Mouse (Mus musculus): ENCODE measurements around the gene Lat.
"Not testable (repeated sequence)": the region's sequence is repeated elsewhere in the genome, so short reads cannot be mapped to it uniquely, and the experiment has no call there.

Lat gene

DNA sequence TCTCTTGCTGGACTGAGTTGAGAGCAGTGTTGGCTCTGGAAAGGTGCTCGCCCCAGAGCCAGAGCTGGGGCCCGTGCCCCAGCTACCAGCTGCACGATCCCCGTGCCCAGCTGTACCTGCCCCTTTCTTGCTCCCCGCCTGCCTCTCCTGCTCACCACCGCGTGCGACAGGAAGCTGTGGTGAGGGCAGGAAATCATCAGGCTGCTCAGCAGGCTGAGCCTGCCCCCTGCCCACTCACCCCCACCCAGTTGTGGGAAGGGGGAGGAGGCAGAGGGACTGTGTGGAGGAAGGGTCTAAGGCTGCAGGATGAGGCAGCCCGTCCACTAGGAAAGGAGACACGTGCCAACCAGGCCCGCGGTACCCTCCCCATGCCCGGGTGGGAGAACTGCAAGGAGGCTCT, at the start of gene Lat:
Lat (minus strand) TSS at position 178 of the 400 bp plus-strand sequence.
- peak; percentile 68 to 77 for DNase-seq (ENCODE audit: low spot score in 2 of 2)

DNA sequence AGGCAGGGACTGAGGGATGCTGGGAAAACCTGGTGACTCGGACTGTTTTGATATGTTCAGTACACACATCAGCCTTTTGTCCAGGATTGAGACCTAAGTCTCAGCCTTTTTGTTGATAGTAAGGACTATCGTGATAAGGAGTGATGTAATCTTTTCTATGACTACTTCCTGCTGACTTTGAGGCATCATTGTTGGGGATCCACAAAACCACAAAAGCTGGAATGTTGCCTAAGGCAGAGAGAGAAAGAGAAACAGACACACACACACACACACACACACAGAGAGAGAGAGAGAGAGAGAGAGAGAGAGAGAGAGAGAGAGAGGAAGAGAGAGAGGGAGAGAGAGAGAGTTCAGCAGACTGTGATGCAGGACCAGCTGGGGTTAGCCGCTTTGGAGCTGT, 49.1 kb upstream of the Lat start:
- DNase-seq (ENCODE audit: low spot score in 2 of 2), result no peak

DNA sequence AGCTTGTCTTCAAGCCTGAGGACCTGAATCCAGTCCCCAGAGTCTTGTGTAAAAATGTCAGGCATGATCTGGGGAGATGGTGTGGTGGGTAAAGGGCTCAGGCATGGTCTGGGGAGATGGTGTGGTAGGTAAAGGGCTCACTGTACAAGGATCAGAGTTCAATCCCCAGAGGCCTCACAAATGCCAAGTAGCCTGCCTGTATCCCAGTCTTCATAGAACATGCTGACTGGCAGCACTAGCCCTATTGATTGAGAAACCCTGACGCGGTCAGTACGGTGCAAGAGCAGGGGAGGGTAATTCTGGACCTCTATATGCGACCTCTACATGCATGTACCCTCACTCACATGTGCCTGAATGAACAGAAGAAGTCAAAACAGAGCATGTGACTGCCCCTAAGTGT, 48.2 kb upstream of the Lat start:
- DNase-seq (ENCODE audit: low spot score in 2 of 2), result no peak

DNA sequence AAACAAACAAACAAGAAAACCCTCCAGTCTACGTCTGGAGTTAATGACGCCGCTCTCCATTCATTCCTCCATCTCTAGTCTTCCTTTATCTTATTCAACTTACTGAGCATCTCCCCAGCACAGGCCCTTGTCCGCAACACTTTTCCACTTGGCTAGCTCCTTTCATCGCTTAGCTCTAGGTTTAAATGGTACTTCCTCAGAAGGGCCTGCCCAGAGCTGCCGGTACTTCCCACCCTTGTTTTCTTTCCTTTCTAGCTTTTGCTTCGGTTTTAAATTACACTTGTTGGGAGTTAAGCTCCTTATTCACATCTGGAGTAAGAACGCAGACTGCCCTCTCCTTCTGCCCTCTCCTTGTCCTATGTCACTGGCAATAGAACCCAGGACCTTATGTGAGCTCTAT, 47.7 kb upstream of the Lat start:
- peak in 1 of 2 experiments; percentile 49 for DNase-seq (ENCODE audit: low spot score in 2 of 2)

DNA sequence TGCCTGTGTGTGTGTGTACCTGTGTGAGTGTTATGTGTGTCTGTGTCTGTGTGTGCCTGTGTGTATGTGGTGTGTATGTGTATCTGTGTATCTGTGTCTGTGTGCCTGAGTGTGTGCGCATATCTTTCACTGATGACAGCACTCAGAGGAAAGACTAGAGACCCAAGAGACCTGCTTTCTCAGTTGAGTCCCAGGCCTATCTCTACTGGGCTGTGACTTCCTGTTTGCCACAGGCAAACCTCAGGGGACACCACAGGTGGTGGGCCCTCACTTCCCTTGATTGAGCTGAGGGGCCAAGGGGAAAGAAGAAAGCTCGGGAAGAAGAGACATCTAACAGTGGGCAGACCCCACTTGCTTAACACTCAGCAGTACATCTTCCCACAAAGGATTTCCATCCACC, 47.2 kb upstream of the Lat start:
- DNase-seq (ENCODE audit: low spot score in 2 of 2), result peak in 1 of 2 experiments; percentile 73

DNA sequence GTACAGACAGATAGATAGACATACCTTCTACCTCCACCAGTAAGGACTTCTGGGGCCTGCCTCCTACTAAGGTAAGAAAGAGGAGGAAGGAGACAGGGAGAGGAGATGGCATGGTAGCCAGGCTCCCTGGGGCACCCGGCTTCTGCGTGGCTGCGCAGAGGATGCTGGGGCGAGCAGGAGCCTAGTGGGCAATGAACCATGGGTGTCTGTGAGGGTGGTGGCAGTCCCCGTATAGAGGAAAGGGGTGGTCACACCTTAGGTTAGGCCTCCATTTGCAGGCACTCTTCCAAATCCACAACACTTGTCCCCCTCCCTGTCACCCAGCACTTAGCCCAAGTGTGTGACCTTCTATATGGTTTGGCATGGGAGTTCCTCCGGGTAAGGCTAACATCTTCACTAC, 45.4 kb upstream of the Lat start, which contains the start of gene Cd19:
Cd19 (minus strand) TSS at position 165 of the 400 bp plus-strand sequence.
- DNase-seq (ENCODE audit: low spot score in 2 of 2), result peak in 1 of 2 experiments; percentile 51

DNA sequence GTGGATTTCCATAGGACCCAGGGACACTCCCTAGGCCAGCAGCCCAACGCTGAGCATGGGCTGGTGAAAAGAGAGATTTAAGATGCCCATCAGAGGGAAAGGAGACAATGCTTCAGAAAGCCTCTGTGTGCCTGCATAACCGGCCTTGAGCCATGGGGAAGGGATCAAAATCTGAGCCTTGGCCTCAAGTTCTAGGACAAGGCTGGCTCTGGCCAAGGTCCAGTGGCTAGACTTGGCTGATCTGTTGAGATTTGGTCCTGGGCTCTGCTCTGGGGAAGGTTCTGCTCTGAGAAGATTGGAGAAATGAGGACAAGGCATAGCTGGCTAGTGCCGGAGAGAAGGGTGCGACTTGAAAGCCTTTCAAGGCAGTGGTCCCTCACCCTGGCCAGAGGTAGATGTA, 41.7 kb upstream of the Lat start:
- no peak for DNase-seq (ENCODE audit: low spot score in 2 of 2)

DNA sequence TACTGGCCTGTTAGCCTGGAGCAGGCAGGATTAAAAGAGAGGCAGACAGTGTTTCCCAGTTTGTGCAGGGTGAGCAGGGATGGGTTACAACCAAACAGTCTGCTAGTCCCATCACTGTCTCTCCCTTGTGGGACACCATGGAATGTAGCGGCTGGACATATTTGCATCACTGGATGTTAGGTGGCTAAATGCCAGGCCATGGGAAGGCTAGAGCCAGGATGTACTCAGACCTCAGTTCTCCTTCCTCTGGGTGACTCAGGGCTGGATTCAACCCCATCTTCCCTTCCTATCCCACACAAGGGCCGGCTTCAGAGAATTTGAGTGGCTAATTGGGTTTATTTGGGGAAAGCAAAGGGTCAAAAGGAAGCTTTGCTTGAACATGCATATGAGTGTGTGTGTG, 39.3 kb upstream of the Lat start:
- no peak for DNase-seq (ENCODE audit: low spot score in 2 of 2)

DNA sequence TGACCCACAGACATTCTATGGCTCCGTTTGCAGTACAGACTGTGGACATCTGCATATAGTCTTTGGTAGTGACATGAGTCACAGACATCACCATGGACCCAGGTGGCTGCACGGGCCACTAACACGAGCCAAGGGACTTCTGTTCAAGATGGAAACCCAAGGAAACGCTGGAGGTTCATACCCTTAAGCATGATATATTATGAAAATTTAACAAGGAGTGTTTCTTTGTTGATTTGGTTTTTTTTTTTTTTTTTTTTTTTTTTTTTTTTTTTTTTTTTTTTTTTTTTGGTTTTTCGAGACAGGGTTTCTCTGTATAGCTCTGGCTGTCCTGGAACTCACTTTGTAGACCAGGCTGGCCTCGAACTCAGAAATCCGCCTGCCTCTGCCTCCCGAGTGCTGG, 33.1 kb upstream of the Lat start:
- DNase-seq (ENCODE audit: low spot score in 2 of 2), result not testable (repeated sequence)

DNA sequence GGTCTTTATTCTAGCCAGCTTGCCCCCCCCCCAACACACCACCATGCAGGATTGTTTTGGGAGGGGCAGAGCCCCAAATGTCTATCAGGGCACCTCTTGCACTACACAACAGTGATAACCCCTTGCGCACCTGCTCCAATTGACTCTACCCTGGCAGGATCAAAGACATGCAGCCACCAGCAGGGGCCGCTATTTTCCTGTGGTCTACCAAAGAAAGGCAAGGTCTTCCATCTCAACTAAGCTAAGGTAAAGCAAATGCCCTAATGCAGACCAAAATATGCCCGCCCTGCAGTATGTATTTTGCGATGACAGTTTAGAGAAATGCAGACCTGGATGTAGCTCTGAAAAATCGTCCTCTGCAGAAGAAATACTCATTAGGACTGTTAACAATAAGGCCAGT, 30.2 kb upstream of the Lat start:
- DNase-seq (ENCODE audit: low spot score in 2 of 2), result peak; percentile 83 to 90

DNA sequence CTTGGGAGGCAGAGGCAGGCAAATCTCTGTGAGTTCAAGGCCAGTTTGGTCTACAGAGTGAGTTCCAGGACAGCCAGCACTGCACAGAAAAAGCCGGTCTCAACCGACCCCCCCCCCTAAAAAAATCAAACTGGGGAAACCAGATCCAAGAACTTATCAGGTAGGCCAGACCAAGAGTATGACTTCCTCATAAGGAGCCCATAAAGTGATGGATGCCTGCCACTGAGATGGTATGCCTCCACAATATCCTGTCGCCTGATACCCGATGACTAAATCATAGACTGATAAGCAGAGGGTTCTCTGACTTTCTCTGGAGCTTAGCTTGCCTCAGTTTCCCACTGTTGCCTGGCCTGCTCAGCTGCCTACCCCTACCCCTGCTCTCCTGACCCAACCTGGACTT, 28.5 kb upstream of the Lat start:
- DNase-seq (ENCODE audit: low spot score in 2 of 2), result no peak

DNA sequence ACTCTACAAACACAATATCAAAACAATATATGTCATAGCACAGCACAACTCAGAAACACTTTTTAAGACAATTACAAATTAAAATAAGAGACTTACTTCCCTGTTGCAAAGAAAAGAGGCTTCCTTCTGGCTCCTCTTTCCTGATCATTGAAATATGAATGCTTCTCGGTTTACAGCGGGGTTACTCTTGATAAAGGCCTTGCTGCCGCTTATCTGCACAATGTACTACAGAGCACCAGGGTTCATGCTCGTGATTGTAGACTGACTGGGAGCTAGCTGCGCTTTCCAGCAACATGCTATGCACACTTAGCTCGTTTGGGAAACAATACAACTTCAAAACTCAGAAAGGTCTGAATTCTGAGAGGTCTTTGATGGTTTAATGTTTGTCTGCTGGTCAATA, 27.9 kb upstream of the Lat start:
- no peak for DNase-seq (ENCODE audit: low spot score in 2 of 2)

DNA sequence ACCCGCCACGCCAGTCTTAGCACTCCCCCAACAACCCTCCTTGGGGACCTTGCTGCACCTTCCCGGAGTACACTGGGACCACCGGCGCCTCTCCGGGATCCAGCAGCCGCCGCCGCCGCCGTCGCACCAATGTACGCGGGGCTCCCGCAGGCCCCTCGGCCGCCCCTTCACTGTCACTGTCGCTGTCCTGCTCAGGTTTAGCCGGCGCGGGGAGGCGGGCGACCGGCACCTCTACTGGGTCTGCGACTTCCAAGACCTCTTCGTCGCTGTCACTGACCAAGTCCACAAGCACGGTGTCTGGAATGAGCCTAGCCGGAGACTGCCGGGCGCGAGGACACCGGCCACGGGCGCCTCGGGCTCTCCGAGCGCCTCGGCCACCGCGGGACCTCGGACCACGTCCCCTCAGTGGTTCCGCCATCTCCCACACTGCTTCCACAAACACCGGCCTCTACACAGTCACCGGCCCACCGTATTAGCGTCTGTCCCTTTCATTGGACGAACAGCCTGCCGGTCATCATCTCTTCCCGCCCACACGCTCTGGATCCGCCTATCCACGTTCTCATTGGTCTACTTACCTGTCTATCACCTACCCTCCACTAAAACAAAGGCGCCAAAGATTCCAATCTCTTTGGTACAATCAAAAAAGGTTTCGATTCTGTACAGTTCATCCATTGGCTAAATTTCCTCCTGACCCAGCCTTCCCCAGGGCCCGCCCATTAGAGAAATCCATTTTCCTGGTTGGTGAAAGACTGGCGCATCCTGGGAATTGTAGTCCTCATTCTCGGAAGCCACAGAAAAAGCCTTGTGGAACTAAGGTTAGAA, 27.1 kb upstream of the Lat start, which contains the start of gene Nfatc2ip:
Nfatc2ip (minus strand) TSS at position 440 of the 822 bp plus-strand sequence.
- peak; percentile 95 to 97 for DNase-seq (ENCODE audit: low spot score in 2 of 2)

DNA sequence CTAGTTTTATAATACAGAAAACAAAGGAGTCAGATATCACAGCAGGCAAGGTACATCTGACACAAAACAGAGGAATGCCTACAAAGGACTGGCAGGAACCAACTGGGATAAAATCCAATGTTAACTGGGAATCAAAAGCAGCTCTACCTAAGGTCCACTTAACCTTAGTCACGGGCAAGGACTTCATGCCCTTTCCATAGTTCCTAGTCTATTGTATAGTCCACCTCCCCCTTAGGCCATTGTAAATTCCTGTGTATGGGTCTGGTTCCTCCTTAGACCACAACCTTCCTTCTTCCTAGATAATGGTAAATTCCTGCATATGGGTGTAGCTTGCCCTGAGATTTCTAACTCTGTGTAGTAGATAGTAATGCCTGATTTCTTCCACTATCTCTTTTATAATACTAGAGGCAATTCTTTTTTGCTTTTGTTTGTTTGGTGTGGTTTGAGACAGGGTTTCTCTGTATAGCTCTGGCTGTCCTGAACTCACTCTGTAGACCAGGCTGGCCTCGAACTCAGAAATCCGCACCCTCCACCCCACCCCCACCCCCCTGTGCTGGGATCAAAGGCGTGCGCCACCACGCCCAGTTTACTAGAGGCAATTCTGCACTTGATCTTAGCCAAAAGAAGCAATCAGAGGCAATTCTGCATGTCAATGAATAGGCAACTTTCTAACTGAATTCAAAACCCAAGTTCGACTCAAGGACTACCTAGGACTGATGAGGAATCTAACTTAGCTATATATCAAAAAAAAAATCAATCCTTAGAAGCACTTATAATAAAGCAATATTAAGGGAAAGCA, 22.9 kb upstream of the Lat start:
- DNase-seq (ENCODE audit: low spot score in 2 of 2), result not testable (repeated sequence)

DNA sequence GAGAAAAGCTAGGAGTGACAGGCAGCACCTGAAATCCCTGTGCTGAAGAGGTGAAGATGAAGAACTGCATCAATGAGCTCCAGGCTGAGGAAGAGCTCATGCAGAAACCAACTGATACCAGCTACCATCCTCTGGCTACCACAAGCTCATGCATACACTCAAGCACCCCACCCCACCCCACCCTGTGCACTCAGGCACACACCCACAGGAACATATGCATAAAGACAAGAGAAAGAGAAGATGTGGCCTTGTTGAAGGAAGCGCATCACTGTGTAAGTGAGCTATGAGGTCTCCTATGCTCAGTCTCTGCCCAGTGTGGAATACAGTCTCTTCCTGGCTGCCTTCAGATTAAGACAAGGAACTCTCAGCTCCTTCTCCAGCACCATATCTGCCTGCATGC, 18.8 kb upstream of the Lat start:
- no peak for DNase-seq (ENCODE audit: low spot score in 2 of 2)

DNA sequence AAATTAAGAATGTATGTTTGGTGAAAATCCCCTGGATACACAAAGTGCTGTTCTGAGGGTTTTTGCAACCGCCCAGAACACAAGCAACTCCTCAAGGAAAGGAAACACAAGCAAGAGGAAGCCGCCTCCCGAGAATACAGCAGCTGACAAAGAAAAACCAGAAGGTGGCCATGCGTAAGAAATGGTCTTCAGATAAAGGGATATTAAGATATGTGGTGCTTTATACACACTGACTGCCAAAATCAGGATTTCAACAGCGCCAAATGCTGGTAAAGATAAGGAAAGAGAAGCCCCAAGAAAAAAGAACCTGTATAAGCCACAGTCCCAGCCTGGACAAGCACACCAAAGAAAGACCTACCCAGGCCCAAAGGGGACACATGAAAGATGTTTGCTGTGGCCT, 14.2 kb upstream of the Lat start:
- no peak for DNase-seq (ENCODE audit: low spot score in 2 of 2)

DNA sequence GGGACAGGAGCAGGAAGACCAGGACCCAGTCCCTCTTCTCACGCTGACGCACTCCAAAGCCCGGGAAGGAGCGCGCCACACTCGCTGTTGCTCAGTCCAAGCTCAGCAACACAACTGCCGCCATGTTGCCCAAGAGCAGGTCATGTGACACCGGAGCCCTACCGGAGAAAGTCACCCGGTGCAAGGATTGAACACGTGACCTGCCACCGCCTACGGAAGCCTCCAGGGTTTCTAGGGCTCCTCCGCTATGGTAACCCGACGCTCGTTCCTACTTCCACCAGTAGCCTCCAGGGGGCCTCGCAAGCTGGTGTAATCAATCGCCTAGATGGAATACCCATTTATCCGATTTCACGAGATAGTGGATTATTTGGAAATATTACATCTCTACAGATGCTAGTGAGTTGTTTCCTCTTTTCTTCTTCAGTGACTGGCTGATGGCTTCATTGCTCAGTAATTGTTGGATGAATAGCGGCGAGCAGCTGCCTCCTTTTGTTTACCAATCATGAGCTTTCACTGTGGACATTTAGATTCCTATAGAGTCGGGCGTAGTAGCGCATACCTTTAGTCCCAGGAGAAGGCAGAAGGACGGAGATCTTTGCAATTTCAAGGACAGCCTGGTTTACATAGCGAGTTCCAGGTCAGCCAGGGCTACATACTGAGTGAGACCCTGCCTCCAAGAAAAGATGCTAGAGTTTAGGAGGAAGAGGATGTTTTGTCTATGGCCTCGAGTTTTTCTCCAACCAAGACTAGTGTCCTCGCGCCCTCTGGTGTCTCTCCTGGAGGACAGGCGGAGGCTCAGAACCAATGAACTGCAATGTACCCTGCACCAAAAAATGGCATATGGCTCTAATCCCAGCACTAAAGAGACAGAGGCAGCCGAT, 8.1 kb upstream of the Lat start, which contains the start of gene Spns1:
Spns1 (minus strand) TSS at position 173 of the 881 bp plus-strand sequence.
- DNase-seq (ENCODE audit: low spot score in 2 of 2), result peak; percentile 90 to 94

DNA sequence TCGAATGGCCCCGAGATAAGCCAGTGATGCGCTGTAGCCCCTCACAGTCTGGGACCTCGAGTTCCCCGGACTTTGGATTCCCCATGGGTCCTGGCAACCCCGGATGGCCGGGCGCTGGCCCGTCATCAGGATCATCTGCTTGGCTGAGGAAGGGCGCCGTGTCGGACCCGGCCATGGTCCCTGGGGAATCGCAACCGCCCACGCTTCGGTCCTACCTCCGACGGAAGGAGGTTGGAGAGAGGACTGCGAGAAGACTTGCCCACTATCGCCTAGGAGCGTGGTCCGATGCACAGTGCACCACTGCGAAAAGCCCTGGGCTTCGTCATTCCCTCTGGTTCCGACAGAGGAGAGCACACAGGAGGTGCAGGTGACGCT, 7.5 kb upstream of the Lat start:
- no peak for DNase-seq (ENCODE audit: low spot score in 2 of 2)

DNA sequence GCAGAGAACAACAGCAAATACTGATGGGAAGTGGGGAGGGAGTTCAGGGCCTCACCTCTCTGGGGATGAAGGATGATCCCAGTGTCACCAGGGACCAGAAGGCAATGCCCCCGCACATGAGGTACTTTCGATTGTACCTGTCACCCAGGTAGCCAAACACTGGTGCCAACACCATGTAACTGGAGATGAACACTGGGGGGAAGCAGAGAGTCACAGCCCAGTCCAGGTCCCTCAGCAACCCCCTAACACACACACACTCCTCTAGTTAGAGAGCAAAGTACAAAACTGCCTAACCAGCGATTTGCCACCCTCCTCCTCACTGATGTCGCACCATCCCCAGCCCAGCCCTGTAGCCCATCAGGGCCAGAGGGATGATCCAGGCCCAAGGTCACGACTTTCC, 5.6 kb upstream of the Lat start:
- no peak for DNase-seq (ENCODE audit: low spot score in 2 of 2)

DNA sequence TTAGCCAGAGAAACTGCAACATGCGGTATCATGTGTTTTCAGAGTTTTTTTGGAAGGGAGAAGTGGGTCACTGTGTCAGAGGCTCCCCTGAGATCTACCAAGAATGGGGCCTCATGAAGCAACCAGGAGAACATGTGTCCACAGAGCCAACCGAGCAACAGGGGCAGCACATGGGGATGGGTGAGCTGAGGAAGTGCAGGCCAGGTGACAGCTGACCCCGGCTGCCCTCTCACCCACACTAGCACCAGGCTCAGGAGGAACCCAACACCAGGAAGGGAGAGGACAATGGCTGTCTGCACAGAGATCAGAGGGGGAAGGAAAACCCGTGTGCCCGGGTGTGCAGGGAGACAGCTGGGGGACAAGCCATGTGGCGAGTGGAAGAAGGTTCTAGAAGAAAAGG, 5.2 kb upstream of the Lat start:
- DNase-seq (ENCODE audit: low spot score in 2 of 2), result no peak

DNA sequence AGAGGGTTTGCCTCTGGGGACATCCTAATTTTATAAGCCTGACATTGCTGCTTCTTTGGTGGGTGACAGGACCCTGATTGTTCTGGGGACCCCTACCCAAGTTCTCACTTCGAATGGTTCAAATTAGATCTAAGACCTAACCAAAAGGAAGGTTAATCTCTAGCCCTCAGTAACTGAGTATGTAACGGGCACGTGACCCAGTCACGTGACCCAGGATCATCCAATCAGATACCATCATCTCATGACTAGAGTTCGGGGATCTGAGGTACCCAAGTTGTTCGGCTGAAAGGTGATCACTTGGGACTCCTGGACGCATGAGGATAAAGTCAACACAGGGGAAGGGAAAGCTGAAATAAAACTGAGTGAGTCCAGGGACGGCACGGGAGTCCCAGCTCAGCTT, 3.6 kb upstream of the Lat start:
- DNase-seq (ENCODE audit: low spot score in 2 of 2), result no peak

DNA sequence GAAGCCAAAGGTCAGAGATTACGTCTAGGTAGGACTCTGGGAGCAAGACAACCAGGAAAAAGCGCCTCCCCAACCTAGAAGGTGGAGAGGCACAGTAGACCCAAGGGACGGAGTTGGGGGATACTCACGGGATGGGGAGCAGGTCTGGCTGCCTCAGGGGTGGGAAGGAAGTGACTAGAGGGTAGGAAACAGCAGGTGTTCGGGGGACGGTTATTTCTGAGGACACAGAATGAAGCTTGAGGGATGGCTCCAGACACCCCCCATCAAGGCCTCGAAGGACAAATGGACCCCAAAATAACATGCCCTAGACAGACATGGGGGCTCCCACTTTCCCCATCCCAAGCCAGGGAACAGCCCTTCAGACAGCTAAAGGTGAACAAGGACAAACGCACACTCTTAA, 1.0 kb downstream of the Lat start:
- no peak for DNase-seq (ENCODE audit: low spot score in 2 of 2)

Data from natural killer cell, adult 2 months (primary cell).